Mouse (Mus musculus) ES-Bruce4 (cell line): ENCODE data around the gene Gm17268. TPM values are rescaled to one million over a fixed set of nuclear protein-coding genes. Genes with fewer than 3 reads are reported as not detected.

Experiments
- H3K27ac ChIP-seq: 2 replicates; pipeline ENCODE4 v1.5.1; 2012; ENCODE audit warnings: low read length, inconsistent platforms; ENCODE audit not compliant: insufficient read depth
- H3K27me3 ChIP-seq: 2 replicates; pipeline ENCODE4 v1.6.1; 2012; ENCODE audit warnings: mild to moderate bottlenecking, low read length, inconsistent platforms; ENCODE audit not compliant: control insufficient read depth, poor library complexity, insufficient read depth, severe bottlenecking
- H3K36me3 ChIP-seq: 2 replicates; pipeline ENCODE4 v1.6.1; 2012; ENCODE audit warnings: inconsistent platforms, mild to moderate bottlenecking, low read length, moderate library complexity; ENCODE audit not compliant: control insufficient read depth, poor library complexity, insufficient read depth, severe bottlenecking
- H3K4me1 ChIP-seq: one replicate; pipeline ENCODE4 v1.8.1; 2011; ENCODE audit warnings: low read length; ENCODE audit not compliant: control insufficient read depth, insufficient read depth
- H3K4me3 ChIP-seq: 2 replicates; pipeline ENCODE4 v1.5.1; 2011; ENCODE audit warnings: low read depth, mild to moderate bottlenecking, low read length
- H3K9ac ChIP-seq: 2 replicates; pipeline ENCODE4 v1.6.1; 2012; ENCODE audit warnings: low read depth, mild to moderate bottlenecking, inconsistent platforms; ENCODE audit not compliant: poor library complexity, severe bottlenecking
- H3K9me3 ChIP-seq: replicated peaks from 2 replicates; pipeline ENCODE4 v1.6.1; 2012; ENCODE audit warnings: mild to moderate bottlenecking, low read length, inconsistent platforms; ENCODE audit not compliant: control insufficient read depth, poor library complexity, insufficient read depth, severe bottlenecking
- CTCF ChIP-seq: IDR thresholded peaks from one replicate; pipeline ENCODE4 v1.8.1; 2011; ENCODE audit warnings: low read depth, low read length
- EP300 ChIP-seq: IDR thresholded peaks from 2 replicates; pipeline ENCODE4 v1.6.1; 2011; ENCODE audit warnings: low read depth, low read length; ENCODE audit not compliant: insufficient read depth
- POLR2A ChIP-seq: IDR thresholded peaks from one replicate; pipeline ENCODE4 v1.8.1; 2011; ENCODE audit warnings: low read length; ENCODE audit not compliant: insufficient read depth
- polyA plus RNA-seq: library from polyadenylated mRNA; stranded (reverse); fragments of >200 nt; gene quantifications from 2 replicates; pipeline ENCODE4 v1.2.4, GENCODE M21; 2011; ENCODE audit warnings: low read depth; ENCODE audit not compliant: missing spikeins, insufficient read depth, insufficient read length

The Gm17268 gene
- polyA plus RNA-seq = not detected in 2 replicates

DNA sequence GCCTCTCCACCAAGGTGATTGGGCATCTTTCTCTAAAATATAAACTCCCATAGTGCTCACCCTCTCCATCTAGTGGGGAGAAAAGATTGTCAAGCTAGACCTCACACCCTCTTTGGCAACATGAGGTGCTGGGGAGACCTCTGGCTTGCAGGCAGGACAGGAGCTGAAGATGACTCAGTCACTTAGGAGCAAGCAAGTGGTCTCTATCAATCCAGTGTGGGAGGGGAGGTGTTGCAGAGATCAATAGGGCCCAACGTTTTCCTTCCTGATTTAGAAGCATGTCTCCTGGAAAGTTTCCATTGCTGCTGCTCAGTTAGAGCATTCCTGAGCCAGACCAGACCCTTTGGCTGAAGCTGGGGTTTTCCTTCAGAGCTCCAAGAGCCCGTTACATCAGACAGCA, at the start of gene Gm17268:
Gm17268 (minus strand) TSS at position 28 of the 400 bp plus-strand sequence.
- TF ChIP-seq CTCF (no peak), POLR2A (no peak), EP300 (no peak)
- H3K9ac ChIP-seq = no peak within 1 kb of the TSS
- no peaks in the 10 kb centered on the region for H3K9me3 ChIP-seq
- H3K36me3 ChIP-seq = no peaks in the 10 kb centered on the region
- no peak within 1 kb of the TSS for H3K4me3 ChIP-seq
- H3K27ac ChIP-seq = no peak within 1 kb of the TSS
- no peaks in the 10 kb centered on the region for H3K27me3 ChIP-seq
- no peaks in the 10 kb centered on the region for H3K4me1 ChIP-seq

DNA sequence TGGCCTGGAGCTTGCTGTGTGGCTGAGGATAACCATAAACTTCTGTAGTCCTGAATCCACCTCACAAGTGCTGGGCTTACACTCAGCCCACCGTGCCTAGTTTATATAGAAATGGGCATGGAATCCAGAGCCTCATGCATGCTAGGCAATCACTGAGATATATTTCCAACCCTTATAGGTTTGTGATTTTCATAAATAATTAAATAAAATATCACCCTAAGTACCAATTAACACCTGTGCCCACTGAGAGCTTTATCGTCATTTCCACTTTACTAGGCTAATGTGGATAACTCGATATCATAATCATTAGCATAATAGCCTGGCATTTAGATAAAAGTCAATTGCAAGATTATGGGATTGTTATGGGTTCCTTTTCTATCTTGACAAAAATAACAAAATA, 46.0 kb upstream of the Gm17268 start:
- Histone ChIP-seq H3K9me3 (no peaks in the 10 kb centered on the region), H3K27me3 (no peaks in the 10 kb centered on the region), H3K27ac (no peak overlapping the region), H3K9ac (no peak overlapping the region), H3K4me1 (no peaks in the 10 kb centered on the region), H3K4me3 (no peak overlapping the region), H3K36me3 (no peaks in the 10 kb centered on the region)
- no peak for TF ChIP-seq CTCF
- no peak for TF ChIP-seq EP300
- no peak for TF ChIP-seq POLR2A

DNA sequence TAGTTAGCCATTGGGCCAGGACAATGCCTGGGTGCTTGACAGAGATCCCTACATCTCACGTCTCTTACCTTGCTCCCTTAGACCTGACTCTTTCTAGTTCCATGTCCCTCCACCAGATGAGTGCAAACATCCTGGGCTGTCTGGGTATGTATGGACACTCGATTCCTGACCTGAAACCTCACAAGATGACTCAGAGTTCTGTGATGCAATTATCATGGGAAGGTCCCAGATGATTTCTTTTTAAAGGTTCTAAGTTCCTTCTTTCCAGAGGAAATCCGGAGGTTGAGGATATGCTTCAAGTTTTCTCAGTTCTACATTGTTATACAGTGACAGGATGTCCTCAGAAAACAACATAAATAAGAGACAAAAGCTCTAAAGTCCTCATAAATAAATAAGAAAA, 42.5 kb upstream of the Gm17268 start:
- TF ChIP-seq EP300 = no peak
- no peak for TF ChIP-seq POLR2A
- no peak for TF ChIP-seq CTCF
- no peaks in the 10 kb centered on the region for H3K4me1 ChIP-seq
- H3K36me3 ChIP-seq = no peaks in the 10 kb centered on the region
- no peaks in the 10 kb centered on the region for H3K27me3 ChIP-seq
- no peak overlapping the region for H3K27ac ChIP-seq
- H3K4me3 ChIP-seq = no peak overlapping the region
- no peaks in the 10 kb centered on the region for H3K9me3 ChIP-seq
- H3K9ac ChIP-seq = no peak overlapping the region

DNA sequence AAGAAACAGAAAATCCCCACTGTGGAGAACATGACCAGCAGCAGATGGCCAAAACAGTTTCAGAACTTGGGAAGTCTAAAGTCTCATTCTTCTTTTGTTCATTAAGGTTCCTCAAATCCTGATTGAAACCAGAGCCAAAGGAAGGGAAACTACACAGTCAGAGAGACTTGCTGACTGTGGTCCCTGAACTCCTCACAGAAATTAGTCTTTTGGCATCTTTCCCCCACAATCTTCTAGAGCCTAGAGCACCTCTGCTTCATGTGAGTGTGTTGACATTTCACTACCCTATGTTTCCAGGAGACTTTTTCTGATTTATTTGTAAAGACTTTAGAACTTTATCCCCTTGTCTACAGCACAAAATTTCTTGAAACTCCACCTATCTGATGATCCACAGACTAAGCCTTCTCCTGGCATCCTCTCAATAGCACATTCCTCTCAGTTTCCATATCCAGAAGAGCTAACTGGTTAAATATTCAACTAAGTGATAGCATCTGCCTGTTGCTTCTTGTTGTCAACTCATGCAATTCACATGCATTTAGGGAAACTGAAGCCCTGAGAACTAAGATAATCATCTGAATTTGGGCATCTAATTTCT, 39.9 kb upstream of the Gm17268 start:
- no peak overlapping the region for H3K4me3 ChIP-seq
- no peaks in the 10 kb centered on the region for H3K27me3 ChIP-seq
- no peak overlapping the region for H3K9ac ChIP-seq
- no peaks in the 10 kb centered on the region for H3K36me3 ChIP-seq
- TF ChIP-seq CTCF (no peak), POLR2A (no peak), EP300 (no peak)
- no peaks in the 10 kb centered on the region for H3K4me1 ChIP-seq
- H3K27ac ChIP-seq = no peak overlapping the region
- H3K9me3 ChIP-seq = no peaks in the 10 kb centered on the region; the same call in 1 of the 2 replicates

GRCm38 (mm10) chr11:82077031-82077430, 38.7 kb upstream of the Gm17268 start:
- H3K27me3 ChIP-seq = no peaks in the 10 kb centered on the region
- no peaks in the 10 kb centered on the region; the same call in 1 of the 2 replicates for H3K9me3 ChIP-seq
- H3K27ac ChIP-seq = no peak overlapping the region
- no peak for TF ChIP-seq CTCF
- no peak for TF ChIP-seq EP300
- no peak for TF ChIP-seq POLR2A
- H3K4me3 ChIP-seq = no peak overlapping the region
- H3K9ac ChIP-seq = no peak overlapping the region
- no peaks in the 10 kb centered on the region for H3K4me1 ChIP-seq
- H3K36me3 ChIP-seq = no peaks in the 10 kb centered on the region

DNA sequence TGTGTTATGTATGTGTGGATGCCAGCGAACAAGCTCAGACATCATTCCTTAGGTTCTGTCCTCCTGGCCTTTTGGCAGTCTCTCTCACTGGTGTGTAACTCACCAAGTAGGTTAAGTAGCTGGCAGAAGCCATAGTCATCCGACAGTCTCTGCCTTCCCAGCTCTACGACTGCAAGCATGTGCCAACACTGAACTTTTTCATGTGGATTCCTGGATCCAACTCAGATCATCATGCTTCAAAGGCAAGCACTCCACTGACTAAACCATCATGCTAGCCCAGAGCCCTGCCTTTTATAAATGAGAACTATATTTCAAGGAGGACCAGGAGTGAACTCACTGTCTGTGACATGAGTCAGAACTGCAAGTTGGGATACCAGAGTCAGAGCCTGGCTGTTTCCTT, 35.3 kb upstream of the Gm17268 start:
- no peak overlapping the region for H3K4me3 ChIP-seq
- no peaks in the 10 kb centered on the region for H3K36me3 ChIP-seq
- no peaks in the 10 kb centered on the region for H3K27me3 ChIP-seq
- H3K9ac ChIP-seq = no peak overlapping the region
- H3K27ac ChIP-seq = no peak overlapping the region
- TF ChIP-seq EP300 (no peak), CTCF (no peak), POLR2A (no peak)
- H3K4me1 ChIP-seq = no peaks in the 10 kb centered on the region
- H3K9me3 ChIP-seq = no peaks in the 10 kb centered on the region; the same call in 1 of the 2 replicates
